Mouse (Mus musculus) intestine, embryonic 16.5 days (tissue): Measurements from ENCODE around the gene Dnah6. TPM values are rescaled to one million over a fixed set of nuclear protein-coding genes. Genes with fewer than 3 reads are reported as not detected.

Source experiments
- ATAC-seq: fragments of 200-750 bp; cut with Nextera tagmentation; 2 replicates; pipeline ENCODE4 v1.8.0; 2017; ENCODE audit warnings: moderate TSS enrichment, moderate library complexity
- H3K27ac ChIP-seq: fragments of 300-500 bp; sonication (generic); 2 replicates; pipeline ENCODE4 v1.5.1; 2014; ENCODE audit warnings: mild to moderate bottlenecking, low read length
- H3K27me3 ChIP-seq: fragments of 300-500 bp; sonication (generic); replicated peaks from 2 replicates; pipeline ENCODE4 v1.6.1; 2014; ENCODE audit warnings: low read length, control low read depth, mixed read lengths; ENCODE audit not compliant: control insufficient read depth, insufficient read depth
- H3K36me3 ChIP-seq: fragments of 300-500 bp; sonication (generic); 2 replicates; pipeline ENCODE4 v1.6.1; 2014; ENCODE audit warnings: low read length, control low read depth; ENCODE audit not compliant: control insufficient read depth, insufficient read depth
- H3K4me1 ChIP-seq: fragments of 300-500 bp; sonication (generic); 2 replicates; pipeline ENCODE4 v1.6.1; 2014; ENCODE audit warnings: low read length, control low read depth, mixed read lengths; ENCODE audit not compliant: control insufficient read depth, insufficient read depth
- H3K4me2 ChIP-seq: fragments of 300-500 bp; sonication (generic); 2 replicates; pipeline ENCODE4 v1.6.1; 2014; ENCODE audit warnings: low read depth, low read length, control low read depth
- H3K4me3 ChIP-seq: fragments of 300-500 bp; sonication (generic); 2 replicates; pipeline ENCODE4 v1.5.1; 2014; ENCODE audit warnings: mild to moderate bottlenecking, low read length
- H3K9ac ChIP-seq: fragments of 300-500 bp; sonication (generic); 2 replicates; pipeline ENCODE4 v1.6.1; 2014; ENCODE audit warnings: low read depth, low read length
- H3K9me3 ChIP-seq: fragments of 300-500 bp; sonication (generic); 2 replicates; pipeline ENCODE4 v1.6.1; 2016; ENCODE audit warnings: low read length, control low read depth; ENCODE audit not compliant: control insufficient read depth
- WGBS: fragments of 180-500 bp; shearing (Covaris S2); extraction: QIAGEN DNeasy Blood & Tissue Kit; methylation state at CpG from one replicate; pipeline ENCODE4 v1.1.7; 2014; 5-methylcytosine and 5-hydroxymethylcytosine counted together
- polyA plus RNA-seq: library from polyadenylated mRNA; unstranded; fragments of >200 nt; fragmentation: Nextera tagmentation; extraction: Ambion mirVana; gene quantifications from 2 replicates; pipeline ENCODE4 v1.2.1, GENCODE M21; 2015

The Dnah6 gene
- polyA plus RNA-seq, 1 experiment from 2014 or later, result 0.04 TPM

DNA sequence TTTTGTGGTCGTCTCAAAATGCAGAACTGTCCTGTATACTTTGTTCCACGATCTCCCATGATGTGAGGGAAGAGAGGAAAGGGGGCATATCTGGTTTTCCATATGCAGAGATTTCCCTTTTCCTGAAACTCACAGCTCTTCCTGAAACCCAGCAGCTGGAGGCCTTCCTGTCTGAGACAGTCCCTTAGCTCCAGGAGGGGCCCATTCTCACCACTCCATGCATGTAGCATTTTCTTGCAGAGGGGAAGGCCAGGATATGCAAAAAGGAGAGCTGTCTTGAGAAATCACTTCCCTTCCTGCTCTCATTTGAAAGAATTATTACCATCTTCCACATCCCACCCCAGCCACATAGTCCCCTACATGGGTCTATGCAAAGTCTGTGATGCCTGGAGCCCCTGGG is 183.2 kb downstream of the Dnah6 start:
- no peak for ATAC-seq
- no peaks in the 10 kb centered on the region for H3K9me3 ChIP-seq
- H3K27ac ChIP-seq, result 0 out of 2 replicates have a peak overlapping the region, but pooled peaks have one; percentile 52
- H3K4me2 ChIP-seq, result no peak overlapping the region
- WGBS, result 52% methylated on average over 2 of the region's 2 CpGs
- H3K9ac ChIP-seq, result no peak overlapping the region
- H3K4me1 ChIP-seq, result no peaks in the 10 kb centered on the region
- no peak overlapping the region for H3K4me3 ChIP-seq
- no peaks in the 10 kb centered on the region for H3K36me3 ChIP-seq
- no peaks in the 10 kb centered on the region for H3K27me3 ChIP-seq

DNA sequence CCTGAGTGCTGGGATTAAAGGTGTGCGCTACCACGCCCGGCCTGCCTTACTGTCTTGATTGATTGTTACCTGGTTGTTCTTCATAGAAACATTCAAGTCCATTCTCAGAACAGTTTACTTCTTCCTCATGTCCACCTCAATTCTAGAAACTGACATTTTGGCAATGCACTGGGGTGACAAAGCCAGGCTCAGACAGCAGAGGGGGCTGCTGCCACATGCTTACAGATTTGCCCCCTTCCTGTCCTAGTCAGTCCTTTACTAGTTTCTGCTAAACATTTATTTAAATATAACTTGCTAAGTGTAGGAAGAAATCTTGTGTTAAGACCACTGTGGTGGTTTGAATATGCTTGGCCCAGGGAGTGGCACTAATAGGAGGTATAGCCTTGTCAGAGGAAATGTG is 192.6 kb downstream of the Dnah6 start:
- Histone ChIP-seq H3K4me1 (no peaks in the 10 kb centered on the region), H3K4me2 (no peak overlapping the region), H3K27ac (no peak overlapping the region), H3K9ac (no peak overlapping the region), H3K9me3 (no peaks in the 10 kb centered on the region), H3K36me3 (no peaks in the 10 kb centered on the region), H3K4me3 (no peak overlapping the region), H3K27me3 (no peaks in the 10 kb centered on the region)
- no peak for ATAC-seq
- 94% methylated on average over 3 of the region's 3 CpGs for WGBS

DNA sequence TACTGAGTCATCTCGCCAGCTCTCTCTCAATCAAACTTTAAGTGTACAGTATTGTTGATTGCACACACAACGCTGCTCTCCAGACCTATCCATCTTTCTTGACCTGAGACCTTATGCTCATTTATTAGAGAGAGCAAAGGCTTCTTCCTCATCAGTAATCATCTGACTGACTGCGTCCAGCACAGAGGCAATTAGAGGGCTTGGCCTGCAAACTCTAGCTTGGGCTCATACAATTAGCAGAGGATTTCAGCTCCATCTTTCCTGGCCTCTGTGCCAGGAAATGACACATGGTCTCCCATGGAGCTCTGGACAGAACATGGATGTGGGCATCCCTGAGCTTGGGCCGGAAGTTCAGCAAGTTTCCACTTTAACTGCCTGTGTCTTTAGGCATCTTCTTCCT is 193.6 kb downstream of the Dnah6 start:
- H3K9me3 ChIP-seq, result no peaks in the 10 kb centered on the region
- 76% methylated on average over 4 of the region's 4 CpGs for WGBS

DNA sequence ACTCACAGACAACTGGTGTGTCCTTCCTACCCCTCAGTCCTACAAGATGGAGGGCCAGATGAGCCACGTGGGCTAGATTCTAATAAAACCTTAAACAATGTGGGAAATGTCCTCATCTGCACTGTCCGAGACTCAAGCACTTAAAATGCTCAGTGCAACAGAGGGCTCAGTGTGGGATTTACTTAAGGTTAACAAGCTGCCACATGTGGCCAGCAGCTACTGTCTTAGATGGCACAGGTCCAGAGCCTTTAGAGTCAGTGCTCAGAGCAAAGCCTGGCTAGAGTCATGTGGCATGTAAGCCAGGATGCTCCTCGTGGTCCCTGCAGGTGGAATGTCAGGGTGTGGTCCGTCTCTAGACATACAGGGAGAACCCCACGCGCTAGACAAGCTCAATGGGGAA is 194.6 kb downstream of the Dnah6 start:
- Histone ChIP-seq H3K9ac (no peak overlapping the region), H3K27ac (no peak overlapping the region), H3K9me3 (no peaks in the 10 kb centered on the region), H3K4me2 (no peak overlapping the region), H3K27me3 (no peaks in the 10 kb centered on the region), H3K36me3 (no peaks in the 10 kb centered on the region), H3K4me1 (no peaks in the 10 kb centered on the region), H3K4me3 (no peak overlapping the region)
- ATAC-seq, result no peak
- WGBS, result 61% methylated on average over 6 of the region's 6 CpGs

More for the DNA sequence above, 193.6 kb downstream of the Dnah6 start:
- no peak for ATAC-seq
- H3K4me2 ChIP-seq, result no peak overlapping the region
- H3K27me3 ChIP-seq, result no peaks in the 10 kb centered on the region
- H3K27ac ChIP-seq, result no peak overlapping the region
- H3K4me1 ChIP-seq, result no peaks in the 10 kb centered on the region
- H3K4me3 ChIP-seq, result no peak overlapping the region
- no peak overlapping the region for H3K9ac ChIP-seq
- no peaks in the 10 kb centered on the region for H3K36me3 ChIP-seq

DNA sequence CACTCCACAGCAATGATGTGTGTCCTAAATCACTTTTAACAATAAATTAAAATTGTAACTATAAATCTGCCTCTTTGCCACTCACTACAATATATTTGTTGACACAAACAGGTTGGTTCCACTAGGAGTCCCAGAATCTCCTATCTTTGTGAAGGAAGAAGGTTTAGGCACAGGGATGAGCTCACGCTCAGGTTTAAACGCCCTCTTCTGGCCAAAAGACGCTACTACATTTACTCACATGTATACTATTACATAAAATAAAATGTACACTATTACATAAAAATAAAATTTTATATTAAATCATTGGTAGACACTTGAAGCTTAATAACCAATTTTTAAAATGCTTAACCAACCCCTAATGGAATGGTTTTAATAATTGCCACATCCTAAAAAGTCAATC is 201.4 kb downstream of the Dnah6 start:
- Histone ChIP-seq H3K9me3 (no peaks in the 10 kb centered on the region), H3K36me3 (no peaks in the 10 kb centered on the region), H3K4me2 (no peak overlapping the region), H3K27me3 (no peaks in the 10 kb centered on the region), H3K9ac (no peak overlapping the region), H3K27ac (no peak overlapping the region), H3K4me1 (no peaks in the 10 kb centered on the region), H3K4me3 (no peak overlapping the region)
- WGBS, result 13% methylated on average over 3 of the region's 3 CpGs
- no peak for ATAC-seq

DNA sequence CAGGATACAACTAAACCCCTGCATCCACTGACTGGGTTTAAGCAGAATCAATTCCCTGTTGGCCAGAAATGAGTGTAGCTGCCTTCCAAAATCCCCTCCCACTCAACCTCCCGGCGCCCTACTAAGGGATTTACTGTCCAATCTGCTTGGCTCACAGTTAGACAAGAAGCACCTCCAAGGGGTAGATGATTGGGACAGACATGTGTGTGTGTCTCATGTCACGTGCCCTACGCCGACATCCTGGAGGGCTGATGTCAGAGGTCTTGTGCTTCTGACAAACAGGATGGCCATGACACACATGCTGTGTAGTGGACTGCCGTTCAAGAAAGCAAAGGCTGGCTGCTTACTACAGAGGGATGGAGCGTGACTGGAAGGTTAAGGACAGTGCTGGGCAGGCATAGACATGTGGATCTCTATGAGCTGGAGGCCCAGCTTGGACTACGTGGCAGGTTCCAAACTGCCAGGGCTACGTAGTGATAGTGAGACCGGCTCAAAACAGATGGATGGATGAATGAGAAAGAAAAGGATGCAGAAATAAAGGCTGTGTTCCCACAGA is 202.6 kb downstream of the Dnah6 start:
- Histone ChIP-seq H3K9ac (no peak overlapping the region), H3K4me2 (no peak overlapping the region), H3K27ac (no peak overlapping the region), H3K9me3 (no peaks in the 10 kb centered on the region), H3K27me3 (no peaks in the 10 kb centered on the region), H3K36me3 (no peaks in the 10 kb centered on the region), H3K4me1 (no peaks in the 10 kb centered on the region), H3K4me3 (no peak overlapping the region)
- no peak for ATAC-seq
- 86% methylated on average over 10 of the region's 10 CpGs for WGBS

DNA sequence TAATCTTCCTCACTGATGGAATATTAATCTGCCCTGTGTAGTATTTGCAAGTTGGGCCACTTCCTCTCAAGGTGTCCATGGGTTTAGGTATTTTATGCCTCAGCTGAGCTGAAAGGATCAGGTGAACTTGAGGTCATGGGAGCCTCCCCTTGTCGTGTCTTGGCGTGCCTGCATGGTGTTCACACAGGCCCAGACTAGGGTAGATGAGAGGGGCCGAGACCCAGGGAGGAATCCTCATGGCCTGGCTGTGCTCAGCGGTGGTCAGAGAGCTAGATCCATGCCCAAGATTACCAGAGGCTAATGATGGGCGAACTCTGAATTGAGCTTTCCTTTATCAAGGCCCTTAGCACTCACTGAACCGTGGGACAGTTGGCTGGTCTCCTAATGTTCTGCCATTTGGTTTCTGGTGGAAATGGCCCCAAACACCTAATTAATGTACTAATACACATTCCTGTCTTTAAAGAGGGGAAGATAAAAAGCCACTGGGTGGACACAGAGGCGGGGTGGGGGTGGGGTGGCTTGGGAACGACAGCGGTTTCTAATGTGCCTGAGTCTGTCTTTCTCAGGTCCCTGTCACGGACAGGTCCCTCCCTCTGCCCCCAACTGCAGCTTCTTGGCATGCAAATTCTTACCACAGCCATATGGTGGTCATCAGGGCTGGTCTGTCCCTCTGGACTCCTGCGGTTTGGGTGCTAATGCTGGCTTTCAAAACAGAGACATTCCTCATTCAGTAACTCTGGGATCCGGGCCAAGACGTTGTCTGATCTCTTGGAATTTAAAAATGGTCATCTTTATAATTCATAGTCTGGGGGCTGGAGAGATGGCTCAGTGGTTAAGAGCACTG is 206.9 kb downstream of the Dnah6 start:
- Histone ChIP-seq H3K4me3 (no peak overlapping the region), H3K4me1 (0 out of 2 replicates have a peak, but pooled peaks cover 3% of the 10 kb centered on the region), H3K36me3 (no peaks in the 10 kb centered on the region), H3K9ac (no peak overlapping the region), H3K27me3 (no peaks in the 10 kb centered on the region), H3K4me2 (no peak overlapping the region), H3K27ac (no peak overlapping the region), H3K9me3 (no peaks in the 10 kb centered on the region)
- no peak for ATAC-seq
- 48% methylated on average over 13 of the region's 13 CpGs for whole genome bisulfite sequencing

DNA sequence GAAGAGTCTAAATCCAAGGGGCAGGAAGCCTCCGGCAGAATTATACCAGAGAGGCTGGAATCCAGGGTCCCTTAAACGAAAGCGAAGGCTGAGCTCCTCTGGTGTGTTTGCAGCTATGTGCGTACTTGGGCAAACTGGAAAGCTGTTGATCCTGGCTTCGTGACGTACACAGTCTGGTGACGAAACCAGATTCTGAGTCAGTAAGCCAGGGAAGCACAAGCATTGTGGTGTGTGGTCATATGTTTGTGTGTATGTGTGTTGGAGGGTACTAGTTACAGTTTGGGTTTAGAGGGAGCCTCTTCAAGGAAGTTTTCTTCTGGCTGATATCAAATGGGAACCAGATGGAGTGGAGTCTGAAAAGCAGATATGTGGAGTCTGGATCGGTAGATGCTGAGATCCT is 208.5 kb downstream of the Dnah6 start:
- Histone ChIP-seq H3K4me3 (no peak overlapping the region), H3K4me1 (0 out of 2 replicates have a peak, but pooled peaks cover 3% of the 10 kb centered on the region), H3K9me3 (no peaks in the 10 kb centered on the region), H3K36me3 (no peaks in the 10 kb centered on the region), H3K9ac (no peak overlapping the region), H3K27ac (no peak overlapping the region), H3K27me3 (no peaks in the 10 kb centered on the region), H3K4me2 (no peak overlapping the region)
- WGBS, result 81% methylated on average over 8 of the region's 8 CpGs
- ATAC-seq, result no peak

DNA sequence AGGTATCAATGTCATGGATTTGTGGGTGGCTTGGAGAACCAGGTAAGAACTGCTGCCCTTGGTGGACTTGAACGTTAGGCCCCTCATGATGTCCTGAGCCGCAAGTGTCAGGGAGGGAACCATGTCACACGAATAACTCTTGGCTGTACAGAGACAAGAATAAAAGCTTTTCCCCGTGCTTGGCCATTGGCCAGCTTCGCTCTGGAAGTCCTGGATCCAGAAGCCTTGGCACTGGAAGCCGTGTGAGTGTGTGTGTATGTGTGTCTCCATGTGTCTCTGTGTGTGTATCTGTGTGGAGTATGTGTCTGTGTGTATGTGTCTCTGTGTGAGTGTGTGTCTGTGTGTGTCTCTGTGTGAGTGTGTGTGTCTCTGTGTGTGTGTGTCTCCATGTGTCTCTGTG is 209.6 kb downstream of the Dnah6 start:
- no peak overlapping the region for H3K27ac ChIP-seq
- no peak overlapping the region for H3K4me2 ChIP-seq
- H3K4me3 ChIP-seq, result no peak overlapping the region
- H3K9me3 ChIP-seq, result no peaks in the 10 kb centered on the region
- no peak overlapping the region for H3K9ac ChIP-seq
- no peaks in the 10 kb centered on the region for H3K27me3 ChIP-seq
- H3K36me3 ChIP-seq, result no peaks in the 10 kb centered on the region
- 0 out of 2 replicates have a peak, but pooled peaks cover 3% of the 10 kb centered on the region for H3K4me1 ChIP-seq
- no peak for ATAC-seq
- 53% methylated on average over 6 of the region's 6 CpGs for WGBS
